Mouse (Mus musculus): ENCODE measurements around the gene Foxn3. TPM values are rescaled to one million over a fixed set of nuclear protein-coding genes. Genes with fewer than 3 reads are reported as not detected.

Foxn3 gene
- polyA plus RNA-seq, 1 experiment from 2014 or later: 75.5 TPM

GRCm38 (mm10) chr12:99601392-99601791 lies 38.0 kb upstream of the Foxn3 start:
- peaks cover 2% of the 10 kb centered on the region; the same call in 1 of the 2 replicates for H3K4me1 ChIP-seq (ENCODE audit: control insufficient read depth, insufficient read depth, low read length)
- no peak overlapping the region for H3K4me2 ChIP-seq
- H3K4me3 ChIP-seq (ENCODE audit: low read depth, low read length): no peak overlapping the region
- 43% methylated on average over 8 of the region's 8 CpGs for WGBS (ENCODE audit: insufficient replicate concordance)
- no peak for ATAC-seq (replicated peaks; ENCODE audit: insufficient number of reproducible peaks, low FRiP score, low TSS enrichment)
- H3K9ac ChIP-seq (ENCODE audit: low read depth, low read length): no peak overlapping the region
- H3K9me3 ChIP-seq (replicated peaks; ENCODE audit: control insufficient read depth, low read length): no peaks in the 10 kb centered on the region
- no peaks in the 10 kb centered on the region for H3K27me3 ChIP-seq (ENCODE audit: control insufficient read depth, insufficient read depth, low read length)
- H3K36me3 ChIP-seq (ENCODE audit: control insufficient read depth, insufficient read depth, low read length): no peaks in the 10 kb centered on the region
- no peak overlapping the region for H3K27ac ChIP-seq (ENCODE audit: low read depth, low read length)

- 62% methylated on average over 7 of the region's 7 CpGs for WGBS (ENCODE audit: insufficient replicate concordance)
- H3K27me3 ChIP-seq (ENCODE audit: control insufficient read depth, insufficient read depth, low read length): no peaks in the 10 kb centered on the region
- H3K4me2 ChIP-seq: no peak overlapping the region
- no peak for ATAC-seq (replicated peaks; ENCODE audit: insufficient number of reproducible peaks, low FRiP score, low TSS enrichment)
- no peaks in the 10 kb centered on the region for H3K9me3 ChIP-seq (replicated peaks; ENCODE audit: control insufficient read depth, low read length)
- H3K4me3 ChIP-seq (ENCODE audit: low read depth, low read length): no peak overlapping the region
- no peak overlapping the region for H3K27ac ChIP-seq (ENCODE audit: low read depth, low read length)
- no peaks in the 10 kb centered on the region for H3K36me3 ChIP-seq (ENCODE audit: control insufficient read depth, insufficient read depth, low read length)
- H3K9ac ChIP-seq (ENCODE audit: low read depth, low read length): no peak overlapping the region
- peaks cover 2% of the 10 kb centered on the region; the same call in 1 of the 2 replicates for H3K4me1 ChIP-seq (ENCODE audit: control insufficient read depth, insufficient read depth, low read length)
Observed at GRCm38 (mm10) chr12:99599606-99600005, 36.2 kb upstream of the Foxn3 start.

GRCm38 (mm10) chr12:99596397-99596796 lies 33.0 kb upstream of the Foxn3 start:
- H3K27ac ChIP-seq (ENCODE audit: low read depth, low read length): no peak overlapping the region
- H3K9ac ChIP-seq (ENCODE audit: low read depth, low read length): no peak overlapping the region
- no peak overlapping the region for H3K4me3 ChIP-seq (ENCODE audit: low read depth, low read length)
- H3K9me3 ChIP-seq (replicated peaks; ENCODE audit: control insufficient read depth, low read length): no peaks in the 10 kb centered on the region
- no peak for ATAC-seq (replicated peaks; ENCODE audit: insufficient number of reproducible peaks, low FRiP score, low TSS enrichment)
- WGBS (ENCODE audit: insufficient replicate concordance): 79% methylated on average over 2 of the region's 2 CpGs
- no peaks in the 10 kb centered on the region for H3K36me3 ChIP-seq (ENCODE audit: control insufficient read depth, insufficient read depth, low read length)
- no peaks in the 10 kb centered on the region; the same call in 1 of the 2 replicates for H3K4me1 ChIP-seq (ENCODE audit: control insufficient read depth, insufficient read depth, low read length)
- H3K27me3 ChIP-seq (ENCODE audit: control insufficient read depth, insufficient read depth, low read length): no peaks in the 10 kb centered on the region
- H3K4me2 ChIP-seq: no peak overlapping the region

GRCm38 (mm10) chr12:99587338-99587737 lies 24.0 kb upstream of the Foxn3 start:
- H3K27me3 ChIP-seq (ENCODE audit: control insufficient read depth, insufficient read depth, low read length): no peaks in the 10 kb centered on the region
- no peak overlapping the region for H3K4me2 ChIP-seq
- peaks cover 6% of the 10 kb centered on the region; the same call in 1 of the 2 replicates for H3K4me1 ChIP-seq (ENCODE audit: control insufficient read depth, insufficient read depth, low read length)
- H3K4me3 ChIP-seq (ENCODE audit: low read depth, low read length): no peak overlapping the region
- H3K9me3 ChIP-seq (replicated peaks; ENCODE audit: control insufficient read depth, low read length): no peaks in the 10 kb centered on the region
- ATAC-seq (replicated peaks; ENCODE audit: insufficient number of reproducible peaks, low FRiP score, low TSS enrichment): no peak
- no peaks in the 10 kb centered on the region for H3K36me3 ChIP-seq (ENCODE audit: control insufficient read depth, insufficient read depth, low read length)
- no peak overlapping the region for H3K9ac ChIP-seq (ENCODE audit: low read depth, low read length)
- 67% methylated on average over 3 of the region's 3 CpGs for WGBS (ENCODE audit: insufficient replicate concordance)
- H3K27ac ChIP-seq (ENCODE audit: low read depth, low read length): no peak overlapping the region

- ATAC-seq (replicated peaks; ENCODE audit: insufficient number of reproducible peaks, low FRiP score, low TSS enrichment): no peak
- H3K4me1 ChIP-seq (ENCODE audit: control insufficient read depth, insufficient read depth, low read length): peaks cover 6% of the 10 kb centered on the region; the same call in 1 of the 2 replicates
- 21% methylated on average over 4 of the region's 4 CpGs for WGBS (ENCODE audit: insufficient replicate concordance)
- H3K9ac ChIP-seq (ENCODE audit: low read depth, low read length): no peak overlapping the region
- H3K4me3 ChIP-seq (ENCODE audit: low read depth, low read length): no peak overlapping the region
- no peaks in the 10 kb centered on the region for H3K27me3 ChIP-seq (ENCODE audit: control insufficient read depth, insufficient read depth, low read length)
- no peaks in the 10 kb centered on the region for H3K36me3 ChIP-seq (ENCODE audit: control insufficient read depth, insufficient read depth, low read length)
- H3K9me3 ChIP-seq (replicated peaks; ENCODE audit: control insufficient read depth, low read length): no peaks in the 10 kb centered on the region
- H3K27ac ChIP-seq (ENCODE audit: low read depth, low read length): no peak overlapping the region
- H3K4me2 ChIP-seq: no peak overlapping the region
Observed at GRCm38 (mm10) chr12:99579989-99580388, 16.6 kb upstream of the Foxn3 start.

GRCm38 (mm10) chr12:99576682-99577081 lies 13.3 kb upstream of the Foxn3 start:
- H3K4me1 ChIP-seq (ENCODE audit: control insufficient read depth, insufficient read depth, low read length): no peaks in the 10 kb centered on the region
- H3K27me3 ChIP-seq (ENCODE audit: control insufficient read depth, insufficient read depth, low read length): no peaks in the 10 kb centered on the region
- H3K36me3 ChIP-seq (ENCODE audit: control insufficient read depth, insufficient read depth, low read length): no peaks in the 10 kb centered on the region
- no peak overlapping the region for H3K4me3 ChIP-seq (ENCODE audit: low read depth, low read length)
- no peak overlapping the region for H3K27ac ChIP-seq (ENCODE audit: low read depth, low read length)
- 62% methylated on average over 6 of the region's 6 CpGs for WGBS (ENCODE audit: insufficient replicate concordance)
- no peak overlapping the region for H3K9ac ChIP-seq (ENCODE audit: low read depth, low read length)
- no peak for ATAC-seq (replicated peaks; ENCODE audit: insufficient number of reproducible peaks, low FRiP score, low TSS enrichment)
- no peaks in the 10 kb centered on the region for H3K9me3 ChIP-seq (replicated peaks; ENCODE audit: control insufficient read depth, low read length)
- H3K4me2 ChIP-seq: no peak overlapping the region

- Histone ChIP-seq H3K9ac (ENCODE audit: low read depth, low read length) (no peak overlapping the region), H3K4me1 (ENCODE audit: control insufficient read depth, insufficient read depth, low read length) (no peaks in the 10 kb centered on the region), H3K9me3 (replicated peaks; ENCODE audit: control insufficient read depth, low read length) (no peaks in the 10 kb centered on the region), H3K4me3 (ENCODE audit: low read depth, low read length) (no peak overlapping the region), H3K27me3 (ENCODE audit: control insufficient read depth, insufficient read depth, low read length) (no peaks in the 10 kb centered on the region), H3K36me3 (ENCODE audit: control insufficient read depth, insufficient read depth, low read length) (no peaks in the 10 kb centered on the region), H3K4me2 (peak overlapping the region; percentile 29), H3K27ac (ENCODE audit: low read depth, low read length) (no peak overlapping the region)
- ATAC-seq (replicated peaks; ENCODE audit: insufficient number of reproducible peaks, low FRiP score, low TSS enrichment): no peak
- 43% methylated on average over 13 of the region's 13 CpGs for WGBS (ENCODE audit: insufficient replicate concordance)
Observed at GRCm38 (mm10) chr12:99574299-99574698, 10.9 kb upstream of the Foxn3 start.

GRCm38 (mm10) chr12:99573036-99573435 lies 9.7 kb upstream of the Foxn3 start:
- H3K36me3 ChIP-seq (ENCODE audit: control insufficient read depth, insufficient read depth, low read length): no peaks in the 10 kb centered on the region
- H3K4me3 ChIP-seq (ENCODE audit: low read depth, low read length): no peak overlapping the region
- H3K27me3 ChIP-seq (ENCODE audit: control insufficient read depth, insufficient read depth, low read length): no peaks in the 10 kb centered on the region
- no peaks in the 10 kb centered on the region for H3K4me1 ChIP-seq (ENCODE audit: control insufficient read depth, insufficient read depth, low read length)
- no peak for ATAC-seq (replicated peaks; ENCODE audit: insufficient number of reproducible peaks, low FRiP score, low TSS enrichment)
- H3K9me3 ChIP-seq (replicated peaks; ENCODE audit: control insufficient read depth, low read length): no peaks in the 10 kb centered on the region
- H3K27ac ChIP-seq (ENCODE audit: low read depth, low read length): no peak overlapping the region
- WGBS (ENCODE audit: insufficient replicate concordance): 91% methylated on average over 6 of the region's 6 CpGs
- no peak overlapping the region for H3K9ac ChIP-seq (ENCODE audit: low read depth, low read length)
- H3K4me2 ChIP-seq: no peak overlapping the region

- Histone ChIP-seq H3K9ac (ENCODE audit: low read depth, low read length) (no peak overlapping the region), H3K4me3 (ENCODE audit: low read depth, low read length) (no peak overlapping the region), H3K4me1 (ENCODE audit: control insufficient read depth, insufficient read depth, low read length) (no peaks in the 10 kb centered on the region), H3K9me3 (replicated peaks; ENCODE audit: control insufficient read depth, low read length) (no peaks in the 10 kb centered on the region), H3K27me3 (ENCODE audit: control insufficient read depth, insufficient read depth, low read length) (no peaks in the 10 kb centered on the region), H3K4me2 (no peak overlapping the region), H3K36me3 (ENCODE audit: control insufficient read depth, insufficient read depth, low read length) (no peaks in the 10 kb centered on the region), H3K27ac (ENCODE audit: low read depth, low read length) (no peak overlapping the region)
- ATAC-seq (replicated peaks; ENCODE audit: insufficient number of reproducible peaks, low FRiP score, low TSS enrichment): no peak
- 87% methylated on average over 8 of the region's 8 CpGs for WGBS (ENCODE audit: insufficient replicate concordance)
Observed at GRCm38 (mm10) chr12:99571999-99572398, 8.6 kb upstream of the Foxn3 start.
